Mouse (Mus musculus): Measurements from ENCODE around the gene Chaf1b.

The Chaf1b gene

GRCm38 (mm10) chr16:93883423-93884085 is at the start of gene Chaf1b:
Gene Chaf1b, plus strand, starts transcription at chr16:93883901.
- peak; percentile 99 for DNase-seq (ENCODE audit: low spot score)

- DNase-seq (ENCODE audit: low spot score): no peak
Measured at GRCm38 (mm10) chr16:93834076-93834475, 49.6 kb upstream of the Chaf1b start.

GRCm38 (mm10) chr16:93839049-93839448 is 44.7 kb upstream of the Chaf1b start:
- no peak for DNase-seq (ENCODE audit: low spot score)

GRCm38 (mm10) chr16:93850527-93850926 is 33.2 kb upstream of the Chaf1b start:
- no peak for DNase-seq (ENCODE audit: low spot score)

GRCm38 (mm10) chr16:93859967-93860366 is 23.7 kb upstream of the Chaf1b start:
- no peak for DNase-seq (ENCODE audit: low spot score)

- DNase-seq (ENCODE audit: low spot score): no peak
Measured at GRCm38 (mm10) chr16:93860686-93861085, 23.0 kb upstream of the Chaf1b start.

GRCm38 (mm10) chr16:93874841-93875240 is 8.9 kb upstream of the Chaf1b start:
- no peak for DNase-seq (ENCODE audit: low spot score)

- no peak for DNase-seq (ENCODE audit: low spot score)
Measured at GRCm38 (mm10) chr16:93877612-93878380, 5.9 kb upstream of the Chaf1b start.

- DNase-seq (ENCODE audit: low spot score): peak; percentile 70
Measured at GRCm38 (mm10) chr16:93884086-93884721, 503 bp downstream of the Chaf1b start.

GRCm38 (mm10) chr16:93884722-93885113 is 1.0 kb downstream of the Chaf1b start:
- DNase-seq (ENCODE audit: low spot score): no peak

- DNase-seq (ENCODE audit: low spot score): no peak
Measured at GRCm38 (mm10) chr16:93888481-93888880, 4.8 kb downstream of the Chaf1b start.

- DNase-seq (ENCODE audit: low spot score): no peak
Measured at GRCm38 (mm10) chr16:93890948-93891604, 7.4 kb downstream of the Chaf1b start.

GRCm38 (mm10) chr16:93893285-93893684 is 9.6 kb downstream of the Chaf1b start:
- no peak for DNase-seq (ENCODE audit: low spot score)

GRCm38 (mm10) chr16:93903027-93903426 is 19.3 kb downstream of the Chaf1b start:
- peak; percentile 29 for DNase-seq (ENCODE audit: low spot score)

GRCm38 (mm10) chr16:93906156-93907014 is 22.7 kb downstream of the Chaf1b start:
- DNase-seq (ENCODE audit: low spot score): peak; percentile 86

- DNase-seq (ENCODE audit: low spot score): no peak
Measured at GRCm38 (mm10) chr16:93907761-93908160, 24.1 kb downstream of the Chaf1b start.

- no peak for DNase-seq (ENCODE audit: low spot score)
Measured at GRCm38 (mm10) chr16:93908196-93908595, 24.5 kb downstream of the Chaf1b start.

- DNase-seq (ENCODE audit: low spot score): no peak
Measured at GRCm38 (mm10) chr16:93909936-93910335, 26.2 kb downstream of the Chaf1b start.

- DNase-seq (ENCODE audit: low spot score): no peak
Measured at GRCm38 (mm10) chr16:93910735-93911665, 27.3 kb downstream of the Chaf1b start.

- DNase-seq (ENCODE audit: low spot score): no peak
Measured at GRCm38 (mm10) chr16:93912158-93912557, 28.5 kb downstream of the Chaf1b start.
